Mouse (Mus musculus) midbrain, embryonic 13.5 days (tissue): Measurements from ENCODE around the gene M1ap. TPM values are rescaled to one million over a fixed set of nuclear protein-coding genes. Genes with fewer than 3 reads are reported as not detected.

ENCODE experiments used
- ATAC-seq: fragments of 200-750 bp; cut with Nextera tagmentation; 2 replicates; pipeline ENCODE4 v1.8.0; 2017; ENCODE audit warnings: mild to moderate bottlenecking, moderate TSS enrichment, moderate library complexity
- H3K27ac ChIP-seq: fragments of 300-500 bp; sonication (generic); 2 replicates; pipeline ENCODE4 v1.5.1; 2015; ENCODE audit warnings: inconsistent platforms, mild to moderate bottlenecking, moderate library complexity
- H3K27me3 ChIP-seq: fragments of 300-500 bp; sonication (generic); 2 replicates; pipeline ENCODE4 v1.6.1; 2015; ENCODE audit warnings: mild to moderate bottlenecking, inconsistent platforms
- H3K36me3 ChIP-seq: fragments of 300-500 bp; sonication (generic); 2 replicates; pipeline ENCODE4 v1.6.1; 2015; ENCODE audit warnings: mild to moderate bottlenecking, inconsistent platforms
- H3K4me1 ChIP-seq: fragments of 300-500 bp; sonication (generic); replicated peaks from 2 replicates; pipeline ENCODE4 v1.6.1; 2015; ENCODE audit warnings: inconsistent platforms
- H3K4me2 ChIP-seq: fragments of 300-500 bp; sonication (generic); replicated peaks from 2 replicates; pipeline ENCODE4 v1.6.1; 2015; ENCODE audit warnings: moderate library complexity, mild to moderate bottlenecking, inconsistent platforms
- H3K4me3 ChIP-seq: fragments of 300-500 bp; sonication (generic); replicated peaks from 2 replicates; pipeline ENCODE4 v1.5.1; 2015; ENCODE audit warnings: mild to moderate bottlenecking, inconsistent platforms
- H3K9ac ChIP-seq: fragments of 300-500 bp; sonication (generic); replicated peaks from 2 replicates; pipeline ENCODE4 v1.6.1; 2015; ENCODE audit warnings: mild to moderate bottlenecking, inconsistent platforms
- H3K9me3 ChIP-seq: fragments of 300-500 bp; sonication (generic); 2 replicates; pipeline ENCODE4 v1.6.1; 2016; ENCODE audit warnings: mild to moderate bottlenecking, inconsistent platforms
- WGBS: fragments of 180-500 bp; shearing (Covaris S2); methylation state at CpG from one replicate; pipeline ENCODE4 v1.1.7; 2015; 5-methylcytosine and 5-hydroxymethylcytosine counted together
- polyA plus RNA-seq: library from polyadenylated mRNA; unstranded; fragments of >200 nt; fragmentation: Nextera tagmentation; extraction: Ambion mirVana; gene quantifications from 2 replicates; pipeline ENCODE4 v1.2.1, GENCODE M21; 2015

Gene M1ap
- polyA plus RNA-seq, 1 experiment from 2014 or later = not detected

DNA sequence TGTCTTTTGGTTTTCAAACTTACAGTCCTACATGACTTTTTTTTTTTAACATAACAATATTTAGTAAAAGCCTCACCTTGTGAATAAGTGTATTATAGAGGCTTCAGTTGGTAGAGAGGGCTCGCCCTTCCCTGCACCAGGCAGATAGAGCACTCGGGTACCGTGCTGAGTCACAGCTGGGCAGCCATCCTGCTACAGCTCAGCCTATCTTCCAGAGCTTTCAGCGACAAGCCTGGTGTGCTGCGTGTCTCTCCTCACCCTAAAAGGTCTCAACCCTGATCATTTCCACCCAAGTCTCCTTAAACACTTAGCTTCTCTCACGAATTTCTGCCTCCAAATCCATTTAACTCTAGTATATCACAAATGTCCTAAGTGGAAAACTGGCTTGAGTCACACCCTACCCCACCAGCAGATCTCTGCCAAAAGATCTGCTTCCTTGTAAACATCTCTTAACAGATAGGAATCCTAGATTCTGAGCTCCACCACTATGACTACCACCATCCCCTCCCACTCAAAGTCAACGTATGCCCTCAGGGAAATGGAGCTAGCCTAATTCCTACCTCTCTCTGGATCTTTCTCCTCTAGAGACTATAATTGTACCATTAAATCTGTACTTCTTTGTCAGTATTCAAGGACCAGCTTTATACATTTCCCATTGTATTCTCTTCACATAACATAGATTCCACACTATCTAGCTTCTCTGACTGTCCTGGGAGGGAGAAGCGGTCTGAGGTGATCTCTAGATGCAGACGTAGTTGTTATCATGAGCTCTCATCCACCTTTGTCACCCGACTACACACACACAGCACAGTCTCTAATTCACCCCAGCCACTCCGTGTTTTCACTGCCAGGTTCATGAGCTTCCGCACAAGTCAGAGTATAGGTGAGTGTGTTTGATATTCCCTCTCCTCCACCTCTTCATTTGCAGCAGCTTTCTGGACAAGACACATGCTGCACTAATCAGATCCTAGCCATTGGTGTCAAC, 68.1 kb downstream of the M1ap start:
- Histone ChIP-seq H3K9me3 (no peaks in the 10 kb centered on the region), H3K36me3 (no peaks in the 10 kb centered on the region), H3K27ac (no peak overlapping the region), H3K27me3 (no peaks in the 10 kb centered on the region), H3K9ac (no peak overlapping the region), H3K4me1 (no peaks in the 10 kb centered on the region), H3K4me3 (no peak overlapping the region), H3K4me2 (no peak overlapping the region)
- no peak for ATAC-seq
- 74% methylated on average over 12 of the region's 12 CpGs for WGBS

DNA sequence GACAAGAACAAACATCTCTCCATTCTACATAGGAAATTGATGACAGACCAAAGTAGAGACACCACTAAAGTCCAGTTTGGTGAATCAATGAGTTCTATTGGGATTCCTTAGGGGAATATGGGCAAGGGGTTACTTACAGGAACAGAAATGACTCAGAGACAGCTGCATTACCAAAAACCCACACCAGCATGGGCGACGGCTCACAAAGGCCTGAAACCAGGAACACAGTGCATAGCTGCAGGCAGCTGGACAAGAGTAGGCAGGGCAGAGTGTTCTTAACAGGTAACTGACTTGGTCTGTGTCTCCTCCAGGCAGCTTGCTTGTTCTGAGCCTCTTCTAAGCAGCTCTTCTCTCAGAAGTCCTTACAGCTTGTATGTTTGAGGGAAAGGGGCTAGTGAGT, 69.0 kb downstream of the M1ap start:
- no peak for ATAC-seq
- Histone ChIP-seq H3K9ac (no peak overlapping the region), H3K36me3 (no peaks in the 10 kb centered on the region), H3K4me2 (no peak overlapping the region), H3K4me3 (no peak overlapping the region), H3K9me3 (no peaks in the 10 kb centered on the region), H3K4me1 (no peaks in the 10 kb centered on the region), H3K27ac (no peak overlapping the region), H3K27me3 (no peaks in the 10 kb centered on the region)
- WGBS = 84% methylated on average over 2 of the region's 2 CpGs

DNA sequence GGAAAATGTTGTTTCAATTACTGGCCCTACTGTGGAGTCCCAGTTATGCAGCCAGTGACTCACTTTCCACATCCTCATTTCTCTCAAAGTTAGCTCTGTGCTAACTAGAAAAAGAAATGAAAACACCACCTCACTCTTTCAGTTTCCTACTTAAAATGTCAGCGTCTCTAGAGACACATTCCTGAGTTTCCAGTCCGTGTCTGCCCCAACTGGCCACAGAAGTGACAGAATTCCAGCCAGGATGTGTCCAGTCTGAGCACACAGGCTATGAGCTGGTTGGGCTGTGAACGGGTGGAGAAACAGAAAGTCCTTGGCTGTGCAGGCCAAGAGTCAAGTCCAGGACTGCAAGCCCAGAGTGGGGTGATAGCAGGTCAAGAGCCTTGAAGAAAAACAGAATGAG, 70.5 kb downstream of the M1ap start:
- Histone ChIP-seq H3K9me3 (no peaks in the 10 kb centered on the region), H3K27me3 (no peaks in the 10 kb centered on the region), H3K4me3 (no peak overlapping the region), H3K4me2 (no peak overlapping the region), H3K4me1 (no peaks in the 10 kb centered on the region), H3K9ac (no peak overlapping the region), H3K36me3 (no peaks in the 10 kb centered on the region), H3K27ac (no peak overlapping the region)
- 78% methylated on average over 3 of the region's 3 CpGs for WGBS
- no peak for ATAC-seq

DNA sequence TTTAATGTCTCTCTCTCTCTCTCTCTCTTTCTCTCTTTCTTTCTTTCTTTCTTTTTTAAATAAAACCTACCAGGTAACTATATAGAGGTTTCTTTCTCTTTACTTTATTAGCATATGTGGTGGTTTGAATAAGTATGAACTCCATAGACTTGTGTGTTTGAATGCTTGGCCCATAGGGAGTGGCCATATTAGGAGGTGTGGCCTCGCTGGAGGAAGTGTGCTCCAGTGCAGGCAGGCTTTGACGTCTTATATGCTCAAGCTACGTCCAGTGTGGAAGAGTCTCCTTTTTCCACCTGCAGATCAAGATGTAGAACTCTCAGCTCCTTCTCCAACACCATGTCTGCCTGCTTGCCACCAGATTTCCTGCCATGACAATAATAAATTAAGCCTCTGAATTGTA, 72.3 kb downstream of the M1ap start:
- ATAC-seq = no peak
- no peak overlapping the region for H3K4me2 ChIP-seq
- no peak overlapping the region for H3K27ac ChIP-seq
- no peaks in the 10 kb centered on the region for H3K36me3 ChIP-seq
- no peaks in the 10 kb centered on the region for H3K27me3 ChIP-seq
- H3K9ac ChIP-seq = no peak overlapping the region
- no peaks in the 10 kb centered on the region for H3K9me3 ChIP-seq
- WGBS = 70% methylated on average over 3 of the region's 3 CpGs
- no peaks in the 10 kb centered on the region for H3K4me1 ChIP-seq
- no peak overlapping the region for H3K4me3 ChIP-seq

DNA sequence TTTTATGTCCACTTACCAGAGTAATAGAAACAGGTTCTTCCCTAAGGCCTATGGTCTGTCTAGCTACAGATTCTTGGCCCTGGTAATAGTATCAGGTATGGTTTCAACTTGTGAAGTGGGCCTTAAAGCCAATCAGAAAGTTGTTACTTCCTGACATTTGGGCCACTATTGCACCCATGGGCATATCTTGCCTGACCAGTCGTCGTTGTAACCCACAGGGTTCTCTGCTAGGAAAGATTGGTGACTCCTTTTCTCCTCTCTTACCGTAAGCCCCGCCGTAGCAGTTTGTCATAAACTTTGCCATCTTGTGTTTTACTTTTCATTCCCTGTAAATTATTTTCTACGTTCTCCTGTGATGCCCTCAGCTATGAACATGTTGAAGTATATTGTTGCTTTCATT, 73.4 kb downstream of the M1ap start:
- Histone ChIP-seq H3K9ac (no peak overlapping the region), H3K4me1 (no peaks in the 10 kb centered on the region), H3K9me3 (no peaks in the 10 kb centered on the region), H3K36me3 (no peaks in the 10 kb centered on the region), H3K27me3 (no peaks in the 10 kb centered on the region), H3K4me3 (no peak overlapping the region), H3K4me2 (no peak overlapping the region), H3K27ac (no peak overlapping the region)
- WGBS = 88% methylated on average over 6 of the region's 6 CpGs
- ATAC-seq = no peak

DNA sequence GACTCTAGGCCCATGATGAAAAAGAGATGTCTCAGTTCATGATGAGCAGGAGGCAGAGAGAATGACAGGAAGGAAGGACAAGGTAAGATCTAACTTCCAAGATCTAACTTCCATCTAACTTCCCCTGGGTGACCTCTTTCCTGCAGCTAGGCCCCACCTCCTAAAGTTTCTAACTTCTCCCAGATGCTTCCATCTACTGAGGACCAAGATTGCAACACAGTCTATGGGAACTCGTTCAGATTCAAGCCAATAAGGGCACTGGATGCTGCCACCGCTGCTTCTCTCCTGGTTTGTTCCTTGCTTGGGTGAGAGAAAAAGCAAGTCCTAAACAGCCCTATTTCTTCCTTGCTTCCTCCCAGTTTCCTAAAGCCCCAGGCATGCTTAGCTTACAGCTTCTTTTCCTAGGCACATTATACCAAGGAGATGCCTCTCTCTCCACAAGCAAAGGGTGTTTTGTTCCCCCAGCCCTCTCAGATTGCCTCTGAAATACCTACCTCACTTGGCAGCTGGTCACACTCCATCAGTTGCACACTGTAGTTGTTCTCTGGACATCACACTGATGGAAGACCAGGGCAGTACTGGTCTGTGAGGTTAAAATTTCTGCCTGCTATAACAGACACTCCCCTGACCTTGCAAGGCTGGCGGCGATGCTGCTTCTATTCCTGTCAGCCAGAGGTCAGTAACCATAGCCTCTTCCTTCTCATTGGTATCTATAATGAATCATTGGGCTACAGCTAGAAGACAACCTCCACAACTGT, 74.3 kb downstream of the M1ap start:
- Histone ChIP-seq H3K36me3 (no peaks in the 10 kb centered on the region), H3K9me3 (no peaks in the 10 kb centered on the region), H3K4me2 (no peak overlapping the region), H3K4me3 (no peak overlapping the region), H3K4me1 (no peaks in the 10 kb centered on the region), H3K27ac (no peak overlapping the region), H3K27me3 (no peaks in the 10 kb centered on the region), H3K9ac (no peak overlapping the region)
- no peak for ATAC-seq
- WGBS = 76% methylated on average over 4 of the region's 4 CpGs

DNA sequence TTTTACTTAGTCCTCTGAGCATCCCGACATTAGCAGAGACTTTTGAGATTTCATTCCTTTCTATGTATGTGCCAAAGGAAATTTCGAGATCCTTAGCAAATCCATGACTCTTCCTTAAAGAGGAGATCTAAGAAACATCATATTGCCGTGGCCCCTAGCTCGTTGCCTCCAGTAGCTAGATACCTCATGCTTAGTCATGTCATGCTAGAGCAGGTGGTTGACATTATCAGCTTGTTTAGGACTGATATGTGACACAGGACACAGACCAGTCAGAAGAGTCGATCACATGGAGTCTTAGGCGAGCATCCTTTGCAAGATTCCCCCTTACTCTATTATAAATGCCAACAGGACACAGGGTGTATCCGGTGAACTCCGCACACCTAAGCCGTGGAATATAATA, 76.3 kb downstream of the M1ap start:
- no peak overlapping the region for H3K27ac ChIP-seq
- no peak overlapping the region for H3K4me2 ChIP-seq
- H3K27me3 ChIP-seq = peaks cover 5% of the 10 kb centered on the region
- WGBS = 87% methylated on average over 9 of the region's 9 CpGs
- H3K4me3 ChIP-seq = no peak overlapping the region
- H3K9ac ChIP-seq = no peak overlapping the region
- no peaks in the 10 kb centered on the region for H3K4me1 ChIP-seq
- H3K36me3 ChIP-seq = no peaks in the 10 kb centered on the region
- H3K9me3 ChIP-seq = no peaks in the 10 kb centered on the region
- ATAC-seq = no peak

DNA sequence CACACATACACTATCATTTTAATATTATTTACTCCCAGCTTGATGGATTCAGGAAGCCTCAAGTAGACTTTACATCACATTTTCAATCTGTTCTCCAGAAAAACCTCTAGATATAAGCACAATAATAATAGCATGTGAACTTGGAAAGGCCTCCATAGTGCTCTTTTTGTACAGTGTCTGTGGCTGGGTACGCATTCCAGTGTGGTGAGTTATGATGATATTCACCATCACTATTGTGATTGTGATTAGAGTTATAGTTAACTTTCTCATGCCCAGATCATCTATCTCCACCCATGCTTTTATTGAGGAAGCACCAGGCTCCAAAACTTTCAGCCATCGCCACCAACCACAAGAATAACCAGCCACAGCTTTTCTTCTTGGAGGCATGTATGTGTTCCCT, 77.1 kb downstream of the M1ap start:
- no peak for ATAC-seq
- Histone ChIP-seq H3K9me3 (no peaks in the 10 kb centered on the region), H3K4me2 (no peak overlapping the region), H3K27ac (no peak overlapping the region), H3K27me3 (peaks cover 13% of the 10 kb centered on the region), H3K9ac (no peak overlapping the region), H3K4me1 (no peaks in the 10 kb centered on the region), H3K36me3 (no peaks in the 10 kb centered on the region), H3K4me3 (no peak overlapping the region)
- WGBS = 93% methylated on average over 2 of the region's 2 CpGs

DNA sequence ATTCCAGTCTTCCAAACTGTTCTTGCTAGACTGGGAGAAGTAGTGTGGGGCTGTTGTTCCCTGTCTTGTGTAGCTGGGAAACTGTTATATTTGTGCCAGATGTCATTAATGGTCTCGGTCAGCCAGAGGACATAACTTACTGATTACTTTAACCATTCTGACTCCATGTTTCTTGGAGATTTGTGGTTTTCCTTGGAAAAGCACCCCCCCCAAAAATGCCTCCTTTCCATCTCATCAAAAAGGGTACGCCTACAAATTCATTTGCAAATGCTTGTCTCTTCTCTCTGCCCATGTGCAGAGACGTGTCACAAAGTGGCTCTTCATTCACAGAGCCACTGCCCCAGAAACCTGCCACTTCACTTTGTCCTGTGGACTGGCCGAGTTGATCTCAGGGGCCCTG, 77.7 kb downstream of the M1ap start:
- Histone ChIP-seq H3K9ac (no peak overlapping the region), H3K4me3 (no peak overlapping the region), H3K4me2 (no peak overlapping the region), H3K4me1 (no peaks in the 10 kb centered on the region), H3K27me3 (peaks cover 18% of the 10 kb centered on the region), H3K27ac (no peak overlapping the region), H3K36me3 (no peaks in the 10 kb centered on the region), H3K9me3 (no peaks in the 10 kb centered on the region)
- ATAC-seq = no peak
- 63% methylated on average over 4 of the region's 4 CpGs for WGBS

DNA sequence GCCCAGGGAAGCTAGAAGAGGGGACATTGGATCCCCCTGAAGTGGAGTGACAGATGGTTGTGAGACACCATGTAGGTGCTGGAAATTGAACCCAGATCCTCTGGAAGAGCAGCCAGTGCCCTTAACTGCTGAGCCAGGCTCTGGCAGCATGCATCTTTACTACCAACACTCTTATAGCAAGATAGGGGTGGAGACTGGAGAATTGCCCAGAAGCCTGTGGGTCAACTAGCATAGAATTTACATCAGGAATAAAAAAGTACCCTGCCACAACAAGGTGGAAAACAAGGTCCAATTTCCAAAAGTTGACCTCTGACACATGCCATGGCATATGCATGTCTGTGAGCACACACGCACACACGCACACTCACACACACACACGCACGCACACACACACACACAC, 78.5 kb downstream of the M1ap start:
- no peak overlapping the region for H3K4me3 ChIP-seq
- H3K4me2 ChIP-seq = no peak overlapping the region
- H3K9ac ChIP-seq = no peak overlapping the region
- H3K27me3 ChIP-seq = peaks cover 26% of the 10 kb centered on the region
- H3K27ac ChIP-seq = no peak overlapping the region
- H3K4me1 ChIP-seq = no peaks in the 10 kb centered on the region
- 91% methylated on average over 4 of the region's 4 CpGs for WGBS
- ATAC-seq = no peak
- H3K9me3 ChIP-seq = no peaks in the 10 kb centered on the region
- no peaks in the 10 kb centered on the region for H3K36me3 ChIP-seq

DNA sequence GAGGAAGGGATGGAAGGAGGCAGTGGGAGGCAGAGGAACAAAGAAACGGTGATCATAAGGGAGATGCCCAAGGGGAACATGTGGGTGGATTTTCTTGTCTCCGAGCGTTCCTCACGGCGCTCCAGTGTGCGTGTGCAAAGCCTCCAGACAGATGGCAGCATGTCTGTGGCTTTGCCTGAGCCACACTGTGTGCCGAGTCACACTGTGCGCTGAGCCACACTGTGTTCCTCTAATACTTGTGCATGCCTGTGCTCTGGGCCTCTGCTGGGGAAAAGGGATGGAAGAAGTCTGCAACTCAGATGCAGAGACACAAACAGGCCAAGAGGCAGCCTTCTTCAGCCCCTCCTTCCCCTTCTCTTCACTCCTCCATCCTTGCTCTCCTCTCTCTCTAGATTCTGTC, 80.6 kb downstream of the M1ap start:
- Histone ChIP-seq H3K4me2 (no peak overlapping the region), H3K4me3 (no peak overlapping the region), H3K9me3 (no peaks in the 10 kb centered on the region), H3K4me1 (peaks cover 4% of the 10 kb centered on the region), H3K36me3 (no peaks in the 10 kb centered on the region), H3K27me3 (peaks cover 47% of the 10 kb centered on the region), H3K9ac (no peak overlapping the region), H3K27ac (no peak overlapping the region)
- ATAC-seq = no peak
- 69% methylated on average over 8 of the region's 8 CpGs for WGBS

DNA sequence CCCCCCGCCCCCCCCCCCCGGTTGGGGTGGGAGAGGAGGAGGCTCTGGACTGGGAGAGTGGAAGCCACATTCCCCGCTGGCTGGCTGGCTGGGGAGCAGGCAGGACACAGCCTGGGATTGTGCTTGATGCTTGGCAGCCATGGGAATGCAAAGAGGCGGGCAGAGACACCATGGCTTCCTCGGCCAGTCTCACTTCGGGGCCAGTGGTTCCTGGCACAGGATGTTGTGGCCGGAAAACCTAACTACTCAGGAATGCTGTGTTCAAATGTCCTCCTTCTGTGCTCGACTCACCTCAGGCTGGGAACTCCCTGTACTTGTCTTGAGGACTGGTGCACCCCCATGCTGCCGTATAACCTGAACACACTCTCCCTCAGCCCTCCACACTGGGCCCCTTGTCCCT, 81.0 kb downstream of the M1ap start:
- 52% methylated on average over 8 of the region's 9 CpGs for WGBS
- Histone ChIP-seq H3K4me1 (peaks cover 8% of the 10 kb centered on the region), H3K27ac (no peak overlapping the region), H3K9ac (no peak overlapping the region), H3K4me3 (no peak overlapping the region), H3K9me3 (no peaks in the 10 kb centered on the region), H3K4me2 (no peak overlapping the region), H3K27me3 (peaks cover 51% of the 10 kb centered on the region), H3K36me3 (no peaks in the 10 kb centered on the region)
- ATAC-seq = no peak
